Mouse (Mus musculus) liver, postnatal 0 days (tissue): ENCODE results near the gene Rhod.

ENCODE experiments used
- CTCF ChIP-seq: sonication (generic); IDR thresholded peaks from 2 replicates; pipeline ENCODE4 v1.5.1; 2016; ENCODE audit warnings: antibody characterized with exemption, low read depth
- EP300 ChIP-seq: IDR thresholded peaks from 2 replicates; pipeline ENCODE4 v1.6.1; 2016; ENCODE audit warnings: antibody characterized with exemption, low read depth, mild to moderate bottlenecking

- TF ChIP-seq CTCF (no peak), EP300 (no peak)
Observed at GRCm38 (mm10) chr19:4433756-4434155, 5.5 kb downstream of the Rhod start.
